8 mouse cellular contexts compared by ENCODE assay signal in genomic region chr19:3687676-3688171, GRCm38 (mm10). TPM values are rescaled to one million over a fixed set of nuclear protein-coding genes. Genes with fewer than 3 reads are reported as not detected.
A peak's percentile ranks its signal among the peaks of the same experiment; 100 is the strongest.
DNase-seq lines count a peak whose midpoint lies in the region; ATAC-seq and TF ChIP-seq lines count a peak whose summit lies in the region.

No protein-coding gene starts in this region.

- no peak for DNase-seq in lung, postnatal 25 days (ENCODE audit: low spot score)
- peak; percentile 72 for DNase-seq in embryonic facial prominence, embryonic 11.5 days (ENCODE audit: low spot score)
- DNase-seq in kidney, adult 2 months = peak; percentile 72
- DNase-seq in lung, postnatal 4 days = peak; percentile 48 to 49
- DNase-seq in cerebellum, postnatal 36 days = no peak
- no peak for DNase-seq in layer of hippocampus, postnatal 10 days (ENCODE audit: low spot score in 2 of 2)
- no peak for DNase-seq in right cerebral cortex, adult 2 months (ENCODE audit: low spot score in 2 of 2)

- H3K4me2 ChIP-seq in lung, embryonic 16.5 days (ENCODE audit: low read depth, low read length) = no peak overlapping the region
- no peak overlapping the region for H3K4me2 ChIP-seq in embryonic facial prominence, embryonic 11.5 days (ENCODE audit: low read depth, low read length)

- TF ChIP-seq POLR2A in kidney, adult 2 months (IDR thresholded peaks at IDR 0.05; ENCODE audit: low read depth, low read length) = no peak

- WGBS in lung, embryonic 16.5 days = 47% methylated on average over 5 of the region's 5 CpGs
- 13% methylated on average over 5 of the region's 5 CpGs for WGBS in embryonic facial prominence, embryonic 11.5 days
- 58% methylated on average over 5 of the region's 5 CpGs for WGBS in kidney, adult 2 months

- peak overlapping the region; percentile 9; the same call in 1 of the 2 replicates for H3K27ac ChIP-seq in lung, embryonic 16.5 days (ENCODE audit: low read length)
- no peak overlapping the region for H3K27ac ChIP-seq in embryonic facial prominence, embryonic 11.5 days (replicated peaks; ENCODE audit: low read depth, low read length)
- H3K27ac ChIP-seq in kidney, adult 2 months (ENCODE audit: insufficient read depth, low read depth, low read length) = no peak overlapping the region; the same call in 1 of the 2 replicates

- peaks cover 32% of the 10 kb centered on the region for H3K4me1 ChIP-seq in lung, embryonic 16.5 days (replicated peaks; ENCODE audit: control insufficient read depth, insufficient read depth, low read length)
- no peaks in the 10 kb centered on the region for H3K4me1 ChIP-seq in embryonic facial prominence, embryonic 11.5 days (ENCODE audit: control insufficient read depth, insufficient read depth, low read length)
- H3K4me1 ChIP-seq in kidney, adult 2 months (ENCODE audit: control insufficient read depth, insufficient read depth, low read length) = peaks cover 22% of the 10 kb centered on the region

- no peaks in the 10 kb centered on the region for H3K9me3 ChIP-seq in lung, embryonic 16.5 days (ENCODE audit: control insufficient read depth, low read length)
- H3K9me3 ChIP-seq in embryonic facial prominence, embryonic 11.5 days (replicated peaks; ENCODE audit: control insufficient read depth, low read length) = no peaks in the 10 kb centered on the region

- H3K27me3 ChIP-seq in lung, embryonic 16.5 days (ENCODE audit: control insufficient read depth, insufficient read depth, low read depth, low read length) = no peaks in the 10 kb centered on the region
- no peaks in the 10 kb centered on the region for H3K27me3 ChIP-seq in embryonic facial prominence, embryonic 11.5 days (ENCODE audit: control insufficient read depth, insufficient read depth, low read length)
- no peaks in the 10 kb centered on the region for H3K27me3 ChIP-seq in kidney, adult 2 months (replicated peaks; ENCODE audit: control insufficient read depth, insufficient read depth, low read length)

- H3K4me3 ChIP-seq in lung, embryonic 16.5 days (ENCODE audit: low read length) = no peak overlapping the region
- H3K4me3 ChIP-seq in embryonic facial prominence, embryonic 11.5 days (ENCODE audit: low read depth, low read length) = no peak overlapping the region
- H3K4me3 ChIP-seq in kidney, adult 2 months (ENCODE audit: insufficient read depth, low read depth, low read length) = no peak overlapping the region

- ATAC-seq in lung, embryonic 16.5 days (ENCODE audit: low read depth) = peak; percentile 23
- ATAC-seq in embryonic facial prominence, embryonic 11.5 days (replicated peaks; ENCODE audit: insufficient number of reproducible peaks, low FRiP score, low TSS enrichment, low read depth) = 0 out of 2 replicates have a peak, but pooled peaks have one; percentile 43

- no peak for TF ChIP-seq CTCF in kidney, adult 2 months (conservative IDR thresholded peaks at IDR 0.05; ENCODE audit: insufficient read depth, insufficient read length, low read depth, low read length)

- H3K9ac ChIP-seq in lung, embryonic 16.5 days (ENCODE audit: low read length) = no peak overlapping the region
- H3K9ac ChIP-seq in embryonic facial prominence, embryonic 11.5 days (replicated peaks; ENCODE audit: low read length) = no peak overlapping the region; the same call in 1 of the 2 replicates

- H3K36me3 ChIP-seq in lung, embryonic 16.5 days (ENCODE audit: control insufficient read depth, insufficient read depth, low read length) = no peaks in the 10 kb centered on the region
- no peaks in the 10 kb centered on the region for H3K36me3 ChIP-seq in embryonic facial prominence, embryonic 11.5 days (replicated peaks; ENCODE audit: control insufficient read depth, insufficient read depth, low read depth, low read length)
- H3K36me3 ChIP-seq in kidney, adult 2 months (ENCODE audit: control insufficient read depth, insufficient read depth, low read length) = no peaks in the 10 kb centered on the region

RNA-seq across cellular contexts. Expression of gene Lrp5, which starts 1.4 kb away (rescaled TPM):
- polyA plus RNA-seq in lung, embryonic 16.5 days (2015; fragmentation: Nextera tagmentation; extraction: Ambion mirVana) = 7.4 and 7.8 TPM in 2 replicates
- polyA plus RNA-seq in embryonic facial prominence, embryonic 11.5 days (2014; fragmentation: Nextera tagmentation; extraction: Ambion mirVana) = 5.2 and 5.3 TPM in 2 replicates
- 33.9 and 34.2 TPM in 2 replicates for polyA plus RNA-seq in kidney, adult 2 months (2012; rRNA removed)
- total RNA-seq in layer of hippocampus, postnatal 10 days (2021) = 10 to 100 TPM; 13.3 to 14.3 TPM

RNA-seq across cellular contexts. Expression of gene 1810055G02Rik, which starts 20.4 kb away (rescaled TPM):
- 28.3 and 32.4 TPM in 2 replicates for polyA plus RNA-seq in lung, embryonic 16.5 days (2015; fragmentation: Nextera tagmentation; extraction: Ambion mirVana)
- polyA plus RNA-seq in embryonic facial prominence, embryonic 11.5 days (2014; fragmentation: Nextera tagmentation; extraction: Ambion mirVana) = 37.9 and 39.0 TPM in 2 replicates
- polyA plus RNA-seq in kidney, adult 2 months (2012; rRNA removed) = 18.8 and 23.3 TPM in 2 replicates
- 10 to 100 TPM; 25.4 to 39.3 TPM for total RNA-seq in layer of hippocampus, postnatal 10 days (2021)

Comparison
In these comparisons a context has a peak if more than half of its experiments do, and no peak if none do; other contexts are left out.
1. DNase-seq: peak in embryonic facial prominence, embryonic 11.5 days (single experiment), kidney, adult 2 months (single experiment) and lung, postnatal 4 days (2 of 2); none in lung, postnatal 25 days (single experiment), cerebellum, postnatal 36 days (0 of 2), layer of hippocampus, postnatal 10 days (0 of 2) and right cerebral cortex, adult 2 months (0 of 2).